Mouse (Mus musculus) bone marrow, adult 2 months (tissue): ENCODE results near the gene Bckdhb. TPM values are rescaled to one million over a fixed set of nuclear protein-coding genes. Genes with fewer than 3 reads are reported as not detected.

Experiments
- H3K27ac ChIP-seq: fragments of 200-500 bp; 2 replicates; pipeline ENCODE4 v1.5.1; 2012; ENCODE audit warnings: low read depth, mild to moderate bottlenecking, control low read depth, inconsistent platforms, low read length; ENCODE audit not compliant: control insufficient read depth, poor library complexity, insufficient read depth
- H3K4me1 ChIP-seq: fragments of 200-500 bp; 2 replicates; pipeline ENCODE4 v1.6.1; 2011; ENCODE audit warnings: low read length; ENCODE audit not compliant: control insufficient read depth, insufficient read depth
- H3K4me3 ChIP-seq: fragments of 200-500 bp; replicated peaks from 2 replicates; pipeline ENCODE3; 2011; ENCODE audit warnings: mild to moderate bottlenecking, low read depth, low read length, control low read depth; ENCODE audit not compliant: control insufficient read depth
- CTCF ChIP-seq: fragments of 200-500 bp; IDR thresholded peaks from 2 replicates; pipeline ENCODE4 v1.5.1; 2011; ENCODE audit warnings: low read length, control low read depth; ENCODE audit not compliant: control insufficient read depth, insufficient read depth
- POLR2A ChIP-seq: fragments of 200-500 bp; IDR thresholded peaks from 2 replicates; pipeline ENCODE4 v1.6.1; 2011; ENCODE audit warnings: low read depth, mild to moderate bottlenecking, control low read depth, low read length, borderline replicate concordance; ENCODE audit not compliant: control insufficient read depth
- WGBS: fragments of 180-500 bp; shearing (Covaris S2); methylation state at CpG from one replicate; pipeline ENCODE4 v1.1.7; 2018; 5-methylcytosine and 5-hydroxymethylcytosine counted together
- polyA plus RNA-seq: library from polyadenylated mRNA; stranded (reverse); fragments of >200 nt; gene quantifications from 2 replicates; pipeline ENCODE4 v1.2.4, GENCODE M21; 2011; ENCODE audit warnings: low replicate concordance; ENCODE audit not compliant: missing spikeins, insufficient read depth, insufficient read length

Gene Bckdhb
- polyA plus RNA-seq, 1 experiment: 47.4 TPM

DNA sequence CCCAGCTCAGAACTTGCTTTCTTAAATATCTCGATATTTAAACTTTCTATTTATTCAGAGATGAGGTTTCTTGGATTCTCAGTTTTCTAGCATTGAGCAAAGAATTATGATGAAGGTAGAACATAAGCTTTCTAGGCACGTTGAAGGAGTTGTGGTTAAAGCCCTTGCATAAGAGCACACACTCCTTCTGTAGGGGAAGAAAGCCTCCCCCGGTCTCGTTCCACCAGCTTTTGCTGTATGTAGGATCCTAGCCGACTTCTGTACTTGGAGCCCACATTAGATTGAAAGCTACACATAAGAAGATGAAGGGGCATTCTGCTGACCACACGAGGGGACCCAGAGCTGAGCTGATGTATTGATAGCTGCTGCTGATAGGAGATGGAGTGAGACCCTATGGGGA lies 106.5 kb downstream of the Bckdhb start:
- no peaks in the 10 kb centered on the region; the same call in 1 of the 2 replicates for H3K4me1 ChIP-seq
- H3K27ac ChIP-seq: no peak overlapping the region
- H3K4me3 ChIP-seq: no peak overlapping the region
- 60% methylated on average over 6 of the region's 6 CpGs for WGBS
- no peak for TF ChIP-seq POLR2A
- TF ChIP-seq CTCF: no peak

DNA sequence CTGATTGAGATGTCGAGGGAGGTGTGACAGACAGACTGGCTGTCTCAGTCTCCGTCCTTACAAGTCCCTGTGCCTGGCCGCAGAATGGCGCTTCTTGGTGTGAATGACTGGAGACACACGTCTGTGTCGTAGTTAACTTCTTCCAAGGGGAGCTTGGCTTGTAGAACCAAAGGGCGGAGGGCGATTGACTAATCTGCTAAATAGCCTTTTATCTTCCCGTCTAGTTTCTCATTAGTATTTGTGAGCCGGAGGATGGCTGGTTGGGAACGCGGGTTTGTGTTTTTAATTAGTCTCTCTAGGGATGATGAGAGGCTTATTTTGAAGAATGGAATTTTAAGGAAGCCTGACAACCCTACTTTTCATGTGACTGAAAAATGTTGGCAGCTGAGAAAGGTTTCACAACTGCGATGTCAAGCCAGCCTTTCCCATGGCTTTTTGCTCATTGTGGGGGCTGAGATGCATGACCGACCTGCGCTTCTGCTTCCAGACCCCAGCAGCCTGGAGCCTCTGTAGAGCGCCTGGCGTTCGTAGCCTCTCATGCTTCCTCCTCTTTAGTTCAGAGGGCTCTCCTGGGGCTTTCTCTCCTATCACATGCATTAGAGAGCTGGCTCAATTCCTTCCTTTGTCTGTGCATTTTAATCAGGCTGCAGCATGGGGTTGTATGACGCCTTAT lies 107.9 kb downstream of the Bckdhb start:
- no peak overlapping the region for H3K27ac ChIP-seq
- TF ChIP-seq POLR2A: no peak
- no peak for TF ChIP-seq CTCF
- no peaks in the 10 kb centered on the region; the same call in 1 of the 2 replicates for H3K4me1 ChIP-seq
- no peak overlapping the region for H3K4me3 ChIP-seq
- WGBS: 85% methylated on average over 19 of the region's 19 CpGs

DNA sequence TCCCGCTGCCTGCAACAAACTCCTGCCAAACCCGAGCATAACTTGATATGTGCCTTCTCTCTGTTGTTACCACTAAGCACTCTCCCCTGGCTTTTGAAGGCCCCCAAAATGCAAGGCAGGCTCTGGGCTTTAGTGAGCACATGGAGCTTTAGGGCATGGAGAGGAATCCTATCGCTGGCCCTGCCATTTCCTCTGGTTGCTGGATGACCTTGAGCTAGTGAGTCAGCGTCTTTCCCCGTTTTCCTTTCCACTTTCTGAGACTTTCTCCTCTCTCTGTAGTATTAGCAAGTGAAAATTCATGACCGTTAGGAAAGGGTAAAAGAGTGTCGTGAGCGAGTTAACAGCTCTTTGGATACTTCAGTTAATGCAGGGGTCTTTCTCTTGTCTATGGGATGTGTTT lies 111.1 kb downstream of the Bckdhb start:
- 83% methylated on average over 8 of the region's 8 CpGs for WGBS
- TF ChIP-seq CTCF (no peak), POLR2A (no peak)
- no peak overlapping the region for H3K27ac ChIP-seq
- H3K4me3 ChIP-seq: no peak overlapping the region
- H3K4me1 ChIP-seq: no peaks in the 10 kb centered on the region

DNA sequence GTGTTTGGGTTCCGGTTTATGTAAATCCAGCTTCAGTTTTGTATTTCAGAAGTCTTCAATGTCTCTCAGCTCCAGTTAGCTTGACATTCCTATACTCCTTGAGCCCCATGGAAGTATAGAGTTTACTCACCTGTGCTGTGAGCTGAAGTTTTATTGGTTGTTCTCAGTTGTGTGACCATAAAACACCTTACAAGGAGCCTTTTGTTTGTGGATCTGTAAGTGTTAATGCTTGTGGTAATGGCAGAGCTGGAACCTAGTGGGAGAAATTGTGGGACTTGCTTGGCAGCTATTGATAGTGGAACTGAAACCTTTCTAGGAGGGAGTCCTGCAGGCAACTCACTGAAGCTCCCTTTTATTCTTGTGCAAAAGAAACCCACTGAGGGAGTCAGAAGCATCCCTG lies 112.3 kb downstream of the Bckdhb start:
- no peak overlapping the region for H3K27ac ChIP-seq
- 83% methylated on average over 1 of the region's 1 CpGs for WGBS
- H3K4me1 ChIP-seq: no peaks in the 10 kb centered on the region
- no peak overlapping the region for H3K4me3 ChIP-seq
- no peak for TF ChIP-seq CTCF
- TF ChIP-seq POLR2A: no peak

DNA sequence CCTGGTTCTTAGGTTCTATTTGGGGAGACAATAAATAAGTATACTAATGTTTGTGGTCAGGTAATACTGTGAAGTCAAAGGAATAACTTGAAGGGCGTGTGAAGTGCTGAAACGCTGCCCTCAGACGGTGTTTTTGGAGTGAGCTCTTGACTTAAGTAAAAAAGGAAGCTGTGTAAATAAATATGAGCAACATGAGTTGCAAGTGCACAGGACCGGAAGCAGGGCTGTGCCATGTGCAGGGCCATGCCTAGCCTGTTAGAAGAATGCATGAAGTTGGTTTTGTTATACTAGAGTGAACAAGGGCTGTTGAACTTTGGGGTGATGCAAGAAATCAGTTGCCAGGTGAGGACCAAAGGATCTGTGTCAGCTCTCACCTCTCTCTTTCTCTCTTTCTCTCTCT lies 114.0 kb downstream of the Bckdhb start:
- TF ChIP-seq POLR2A (no peak), CTCF (no peak)
- no peak overlapping the region for H3K4me3 ChIP-seq
- WGBS: 60% methylated on average over 4 of the region's 4 CpGs

DNA sequence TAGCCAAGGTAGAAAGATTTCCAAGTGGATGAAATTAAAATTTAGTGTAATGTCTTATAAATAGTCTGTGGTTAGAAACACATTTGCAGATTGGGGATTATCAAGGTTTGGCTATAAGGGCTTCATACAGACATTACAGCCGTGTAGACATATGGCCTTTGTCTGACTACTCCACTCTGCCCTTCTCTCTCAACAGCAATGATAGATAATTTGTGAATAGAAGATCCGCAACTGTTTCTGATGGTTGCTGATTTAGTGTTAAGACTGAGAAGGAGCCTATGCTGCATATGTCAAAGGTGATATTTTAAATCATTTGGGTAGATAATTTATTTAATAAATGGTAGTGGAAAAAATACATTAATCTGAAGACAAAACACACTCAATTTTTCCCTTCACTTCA lies 115.4 kb downstream of the Bckdhb start:
- WGBS: 85% methylated on average over 2 of the region's 2 CpGs
- TF ChIP-seq CTCF: no peak
- no peak for TF ChIP-seq POLR2A
- no peaks in the 10 kb centered on the region for H3K4me1 ChIP-seq
- H3K27ac ChIP-seq: no peak overlapping the region
- no peak overlapping the region for H3K4me3 ChIP-seq

More for the DNA sequence above, 114.0 kb downstream of the Bckdhb start:
- Histone ChIP-seq H3K27ac (no peak overlapping the region), H3K4me1 (no peaks in the 10 kb centered on the region)

DNA sequence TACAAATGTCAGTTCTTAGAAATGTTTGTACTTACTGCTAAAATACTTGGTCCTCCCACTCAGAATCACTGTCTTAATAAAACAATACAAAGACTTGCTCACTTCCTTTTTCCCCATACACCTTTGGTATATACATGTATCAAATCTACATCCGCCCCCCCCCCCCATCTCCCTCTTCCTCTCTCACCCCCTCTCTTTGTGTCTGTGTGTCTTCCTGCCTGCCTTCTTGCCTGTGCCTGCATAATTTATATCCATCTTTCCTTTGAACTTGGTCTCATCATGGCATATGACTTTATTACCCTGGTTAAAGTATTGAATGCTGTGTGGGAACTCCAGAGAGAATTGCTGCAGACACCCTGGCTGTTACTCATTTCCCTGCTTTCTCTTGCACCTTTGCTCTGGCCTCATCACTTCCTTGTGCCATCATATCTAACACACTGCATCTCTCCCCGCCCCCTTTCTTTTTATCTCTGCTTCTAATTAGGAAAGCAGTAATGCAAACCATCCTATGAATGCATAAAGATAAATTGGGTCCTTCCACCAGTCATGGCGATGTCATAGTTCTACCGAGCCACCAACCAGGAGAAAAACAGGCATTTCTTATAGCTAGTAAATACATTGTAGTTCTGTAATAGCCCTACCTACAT lies 116.8 kb downstream of the Bckdhb start:
- 85% methylated on average over 3 of the region's 4 CpGs for WGBS
- H3K4me1 ChIP-seq: no peaks in the 10 kb centered on the region
- no peak overlapping the region for H3K4me3 ChIP-seq
- TF ChIP-seq CTCF (no peak), POLR2A (no peak)
- H3K27ac ChIP-seq: no peak overlapping the region

DNA sequence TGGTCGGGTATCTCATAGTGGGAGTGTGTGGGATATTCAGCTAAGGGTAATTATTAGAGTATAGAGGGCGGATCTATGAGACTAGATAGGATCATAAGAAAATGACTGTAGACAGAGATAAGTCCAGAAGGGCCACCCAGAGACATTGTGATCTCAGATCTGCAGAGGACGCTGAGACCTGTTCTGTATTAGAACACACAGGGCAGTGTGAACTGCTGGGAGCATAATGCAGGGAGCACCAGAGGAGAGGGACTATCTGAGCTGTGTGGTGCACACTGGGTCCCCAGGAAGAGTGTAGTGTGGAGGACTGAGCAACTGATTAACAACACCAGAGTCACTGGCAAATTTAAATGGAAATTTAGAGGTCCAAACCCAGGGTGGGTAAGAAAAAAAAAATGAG lies 117.6 kb downstream of the Bckdhb start:
- no peak overlapping the region for H3K27ac ChIP-seq
- WGBS: 64% methylated on average over 3 of the region's 3 CpGs
- H3K4me3 ChIP-seq: no peak overlapping the region
- no peaks in the 10 kb centered on the region for H3K4me1 ChIP-seq
- no peak for TF ChIP-seq POLR2A
- TF ChIP-seq CTCF: no peak
